Mouse (Mus musculus) kidney, adult 2 months (tissue): ENCODE results near the gene Ros1.

Source experiments
- CTCF ChIP-seq: fragments of 200-500 bp; conservative IDR thresholded peaks from 2 replicates; pipeline ENCODE4 v1.5.1; 2011; ENCODE audit warnings: low read depth, mild to moderate bottlenecking, control low read depth, low read length, moderate library complexity, mixed read lengths; ENCODE audit not compliant: insufficient read depth, insufficient read length
- POLR2A ChIP-seq: fragments of 200-500 bp; IDR thresholded peaks from one replicate; pipeline ENCODE4 v1.6.1; 2011; ENCODE audit warnings: low read depth, low read length, control low read depth

GRCm38 (mm10) chr10:52128874-52129412, 66.1 kb downstream of the Ros1 start:
- TF ChIP-seq CTCF (no peak), POLR2A (no peak)
